Mouse (Mus musculus) adrenal gland, postnatal 10 days (tissue): Measurements from ENCODE around the gene Sphk1. TPM values are rescaled to one million over a fixed set of nuclear protein-coding genes. Genes with fewer than 3 reads are reported as not detected.

Experiments used
- DNase-seq: peaks from one replicate; pipeline ENCODE4 v3.0.0; 2021; ENCODE audit warnings: mixed read lengths
- total RNA-seq, 2 experiments: library from RNA; stranded (reverse); gene quantifications; 2 replicates each; pipeline ENCODE4 v1.2.3; 2021

The Sphk1 gene
- total RNA-seq, 2 experiments from 2014 or later, result 3.0 to 5.1 TPM

DNA sequence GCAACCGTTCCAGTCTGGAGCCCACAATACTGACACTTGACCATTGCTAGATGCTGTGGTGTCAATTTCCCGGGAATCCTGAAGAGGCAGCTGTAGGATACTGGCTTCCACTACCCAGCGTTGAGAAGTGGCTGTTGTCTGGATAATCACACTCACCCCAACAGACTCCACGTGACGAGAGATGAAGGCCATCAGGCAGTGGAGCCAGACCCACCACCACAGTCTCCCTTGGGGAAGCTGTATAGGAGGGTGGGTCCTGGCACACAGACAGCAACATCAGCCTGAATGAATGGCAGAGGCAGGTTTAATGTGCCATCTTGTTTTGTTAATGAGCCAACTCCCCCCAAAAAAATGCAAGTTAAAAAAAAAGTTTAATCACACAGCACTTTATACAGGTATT is 6.7 kb downstream of the Sphk1 start:
- DNase-seq, result no peak

DNA sequence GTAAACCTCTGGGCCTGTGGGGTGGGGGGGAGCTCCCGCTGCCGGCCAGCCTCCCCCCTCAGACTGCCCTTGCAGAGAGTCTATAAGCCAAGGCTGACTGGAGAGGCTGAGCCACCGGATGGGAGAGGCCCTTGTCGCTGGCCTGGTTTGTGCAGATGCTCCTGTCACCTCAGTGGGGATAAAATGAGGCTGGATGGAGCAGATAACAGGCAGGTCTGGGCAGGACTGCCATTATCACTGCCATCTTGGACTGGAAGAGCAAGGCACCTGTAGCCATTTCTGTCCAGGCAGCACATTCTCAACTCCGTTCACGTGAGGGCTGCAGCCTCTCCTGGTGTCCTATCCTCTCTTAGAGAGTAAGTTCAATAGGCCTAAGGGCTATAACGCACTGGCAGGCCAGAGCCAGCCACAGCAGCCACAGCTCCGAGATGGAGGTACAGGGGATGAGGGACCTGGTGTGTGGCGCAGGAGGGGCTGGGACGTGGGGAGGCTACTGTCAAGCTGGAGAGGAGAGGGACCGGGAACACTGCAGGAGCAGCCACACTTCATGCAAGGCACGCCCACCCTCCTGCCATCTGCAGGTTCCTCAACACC is 7.5 kb downstream of the Sphk1 start:
- DNase-seq, result no peak

DNA sequence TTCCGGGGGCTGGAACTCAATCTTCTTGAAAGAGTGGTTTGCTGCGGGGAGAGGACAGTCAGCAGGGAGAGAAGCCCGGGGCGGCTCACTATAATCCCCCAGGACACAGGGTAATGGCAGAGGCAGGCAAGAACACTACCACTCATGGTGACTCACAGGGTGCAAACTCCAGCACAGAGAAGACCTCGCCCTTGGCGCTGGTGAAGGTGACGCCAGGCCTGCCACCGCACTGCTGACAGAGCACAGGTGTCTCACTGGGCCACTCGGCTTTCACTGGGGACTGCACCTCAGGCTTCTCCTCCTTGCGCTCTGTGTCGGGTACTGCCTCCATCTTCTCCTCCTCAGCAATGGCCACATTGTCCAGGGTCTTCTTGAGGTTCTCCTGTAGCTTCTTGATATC is 10.5 kb downstream of the Sphk1 start:
- no peak for DNase-seq

DNA sequence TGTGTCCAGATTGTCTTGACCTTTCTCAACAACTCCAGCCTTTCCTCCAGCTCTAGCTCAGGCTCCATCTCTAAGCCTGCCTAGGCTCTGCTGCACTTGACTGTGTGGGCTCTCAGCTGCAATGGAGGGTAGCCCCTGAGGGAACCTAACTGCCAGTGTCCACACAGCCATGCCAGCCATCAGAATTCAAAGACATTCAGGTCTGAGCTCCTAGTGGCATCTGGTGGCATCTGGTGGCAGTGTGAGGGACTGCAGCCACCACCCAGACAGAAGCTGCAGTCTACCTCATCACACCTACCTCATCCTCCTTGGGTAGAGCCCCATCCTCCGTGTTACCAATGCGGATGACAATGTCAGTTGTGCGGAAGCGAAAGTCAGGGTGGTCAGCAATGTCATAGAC is 12.4 kb downstream of the Sphk1 start:
- DNase-seq, result peak; percentile 66

DNA sequence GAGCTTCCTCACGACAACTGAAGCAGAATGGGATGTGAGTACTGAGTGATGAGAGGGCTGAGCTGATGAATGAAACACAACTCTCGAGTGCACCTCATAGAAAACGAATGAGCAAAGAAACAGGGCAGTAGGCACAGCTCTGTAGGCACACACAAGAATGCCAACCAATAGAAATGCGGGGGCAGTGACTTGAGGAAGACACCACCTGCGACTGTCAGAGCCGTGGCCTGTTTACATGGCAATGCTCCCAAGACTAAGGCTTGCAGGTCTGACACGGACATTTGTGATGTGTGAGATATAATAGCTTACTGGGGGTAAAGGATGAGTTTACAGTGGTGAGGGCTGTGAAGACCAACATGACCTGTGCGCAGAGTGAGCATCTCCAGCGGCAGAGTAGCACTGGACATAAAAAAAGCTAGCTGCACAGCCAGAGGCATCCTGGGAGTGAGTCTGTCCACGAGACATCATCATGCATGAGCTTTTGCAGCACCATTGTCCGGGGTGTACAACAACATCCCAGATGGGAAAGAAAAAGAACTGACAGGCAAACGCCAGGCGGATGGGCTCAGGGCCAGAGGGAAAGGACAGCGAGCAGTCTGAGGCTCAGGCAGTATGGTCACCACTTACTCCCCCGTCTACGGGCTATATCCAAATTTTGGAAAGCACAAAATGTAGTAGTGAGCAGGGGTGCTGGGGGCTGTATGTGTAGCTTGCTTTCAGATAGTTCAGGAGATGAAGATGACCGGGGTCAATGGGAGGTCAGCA is 16.8 kb downstream of the Sphk1 start:
- DNase-seq, result no peak

DNA sequence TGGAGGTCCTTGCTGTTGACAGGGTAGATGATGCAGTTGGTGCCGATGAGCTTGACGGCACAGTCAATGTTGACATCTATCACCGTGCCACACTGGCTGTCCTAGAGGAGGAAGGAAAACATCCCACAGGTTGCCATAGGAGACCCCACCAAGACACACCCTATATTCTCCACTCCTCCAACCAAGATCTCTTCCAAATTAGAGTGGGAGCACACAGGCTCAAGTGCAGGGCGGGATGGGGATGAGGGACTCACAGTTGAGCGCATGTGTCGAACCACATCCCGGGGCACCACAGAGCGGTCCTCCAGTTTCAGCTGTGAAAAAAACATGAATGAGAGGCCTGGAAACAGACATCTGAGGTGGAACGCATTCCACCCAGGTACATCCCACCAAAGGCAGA is 18.1 kb downstream of the Sphk1 start:
- DNase-seq, result no peak

DNA sequence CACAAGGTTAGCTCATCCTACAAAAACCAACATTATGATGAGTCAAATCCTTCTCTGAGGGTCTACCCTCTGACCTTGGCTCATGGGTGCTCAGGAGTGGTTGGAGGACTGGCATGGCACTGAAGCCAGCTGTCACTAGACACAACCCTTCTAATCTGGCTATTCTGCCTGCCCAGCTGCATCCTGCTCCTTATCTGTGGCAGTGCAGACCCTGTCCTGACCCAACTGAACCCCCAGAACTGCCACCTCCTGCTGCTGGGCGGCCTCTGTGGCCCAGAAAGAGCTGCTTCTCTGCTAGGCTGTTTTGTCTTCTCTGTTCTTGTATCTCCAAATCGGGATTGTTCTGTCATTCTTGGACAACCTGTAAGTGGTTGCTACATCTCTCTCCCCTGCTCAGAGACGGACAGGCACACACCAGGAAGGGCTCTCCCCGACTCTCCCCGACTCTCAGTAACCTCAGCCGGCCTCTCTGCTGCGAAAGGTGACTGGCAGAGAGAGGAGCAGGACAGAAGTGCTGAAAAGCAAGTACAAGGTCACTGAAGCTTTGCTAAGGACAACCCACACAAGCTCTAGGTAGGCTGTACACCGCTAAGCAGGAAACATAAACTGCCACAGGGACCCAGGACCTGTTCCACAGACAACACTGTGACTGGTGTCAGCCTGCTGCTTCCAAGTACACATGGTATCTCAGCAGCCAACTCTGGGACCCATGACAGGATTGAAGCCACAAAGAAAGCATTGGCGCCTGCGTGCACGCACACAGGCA is 18.7 kb downstream of the Sphk1 start:
- no peak for DNase-seq

DNA sequence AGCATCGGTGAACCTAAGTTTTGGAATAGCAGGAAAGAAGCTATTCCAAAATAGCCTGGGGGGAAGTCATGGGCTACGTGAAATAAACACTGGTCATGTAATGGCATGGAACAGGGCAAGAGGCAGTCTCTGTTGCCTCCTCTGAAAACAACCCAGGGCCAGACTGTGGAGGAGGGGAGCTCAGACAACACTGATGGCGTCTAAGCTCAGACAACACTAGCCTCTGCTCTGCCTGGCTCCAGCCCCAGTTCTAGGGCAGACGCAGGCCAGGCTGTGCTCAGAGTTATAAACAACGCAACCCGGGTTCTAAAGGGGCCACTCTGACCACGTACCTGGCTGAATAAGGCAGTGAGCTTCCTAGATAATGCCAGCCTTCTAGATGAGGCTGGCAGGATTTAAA is 20.0 kb downstream of the Sphk1 start:
- DNase-seq, result no peak

DNA sequence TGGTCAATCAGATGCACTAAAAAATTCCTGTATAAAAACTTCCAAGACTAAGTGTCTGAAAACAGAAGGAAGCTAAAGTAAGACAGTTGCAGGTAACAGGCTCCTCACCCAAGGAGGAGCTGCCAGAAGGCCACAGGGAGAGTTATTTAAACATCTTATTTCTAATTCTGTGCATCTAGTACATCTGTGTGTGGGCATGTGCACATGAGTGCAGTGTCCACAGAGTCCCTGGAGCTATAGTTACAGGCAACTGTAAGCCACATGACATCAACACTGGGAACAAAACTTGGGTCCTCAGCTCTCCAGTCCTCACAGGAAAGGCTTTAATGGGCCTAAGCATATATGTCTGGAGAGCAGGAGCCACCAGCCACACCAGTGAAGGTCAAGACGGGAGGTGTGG is 21.5 kb downstream of the Sphk1 start:
- DNase-seq, result no peak

DNA sequence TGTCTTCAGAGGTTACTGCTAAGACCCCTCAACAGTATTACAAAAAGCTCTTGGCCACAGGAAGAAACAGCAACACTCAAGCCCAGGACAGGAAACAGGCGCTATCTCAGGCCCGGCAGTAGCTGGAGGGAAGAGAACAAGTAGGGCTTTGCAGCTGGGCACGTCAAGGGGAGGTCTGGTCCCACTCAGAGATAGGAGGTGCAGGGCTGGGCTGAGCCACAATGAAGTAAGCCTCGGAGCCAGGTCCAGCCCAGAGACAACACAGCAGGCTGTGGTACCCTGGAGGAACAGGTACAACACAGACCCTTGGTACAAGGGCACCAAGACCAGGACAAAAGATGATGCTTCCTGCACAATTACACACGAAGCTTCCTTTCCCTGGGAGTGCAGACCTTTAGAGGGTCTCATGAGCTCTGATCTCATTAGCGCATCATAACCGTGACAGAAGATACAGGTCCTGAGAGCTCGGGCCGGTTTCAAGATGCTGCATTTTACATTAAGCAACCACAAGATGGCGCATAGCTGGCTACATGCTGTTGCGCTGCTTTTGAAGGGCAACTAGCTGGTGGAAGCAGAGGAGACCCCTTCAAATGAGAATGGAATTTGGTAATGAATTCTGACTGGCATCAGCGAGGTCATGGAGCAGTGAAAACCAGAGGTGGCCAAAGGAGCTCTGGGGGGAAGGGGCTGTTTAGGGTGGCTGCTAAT is 23.6 kb downstream of the Sphk1 start:
- DNase-seq, result no peak

DNA sequence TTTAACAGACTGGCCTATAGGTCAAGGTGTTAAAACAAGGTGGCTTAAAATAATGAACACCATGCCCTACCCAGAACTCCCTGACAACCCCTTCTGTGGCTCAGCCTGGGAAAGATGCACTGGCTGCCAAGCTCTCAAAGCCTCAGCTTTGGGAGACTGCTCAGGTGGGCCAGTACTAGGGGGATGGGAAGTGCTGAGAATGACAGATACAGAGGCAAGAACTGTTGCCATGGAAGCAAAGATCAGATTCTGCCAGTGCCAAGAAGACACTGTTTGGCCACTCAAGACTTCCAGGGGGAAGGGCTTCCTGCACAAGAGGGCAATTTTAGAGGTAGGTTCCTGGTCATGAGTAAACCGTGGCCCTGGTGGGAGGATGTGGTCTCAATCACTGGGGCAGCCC is 24.8 kb downstream of the Sphk1 start:
- no peak for DNase-seq

DNA sequence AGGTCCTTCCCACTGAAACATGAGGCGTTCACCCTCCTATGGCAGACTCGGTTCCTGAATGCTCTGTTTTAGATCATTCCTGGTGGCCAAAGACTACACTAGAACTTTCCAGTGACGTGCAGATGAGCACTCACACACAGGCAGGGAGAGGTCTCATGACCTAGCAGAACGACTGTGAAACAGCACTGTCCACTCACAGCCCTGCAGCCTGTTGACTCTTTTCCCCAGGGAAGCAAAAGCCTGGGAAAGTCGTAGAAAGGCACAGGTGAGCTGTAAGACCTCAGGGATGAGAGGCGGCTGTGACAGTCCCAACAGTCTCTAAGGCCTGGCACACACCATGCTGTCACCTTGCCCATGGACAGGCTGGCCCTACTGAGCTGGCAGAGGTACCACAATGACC is 25.6 kb downstream of the Sphk1 start:
- no peak for DNase-seq

DNA sequence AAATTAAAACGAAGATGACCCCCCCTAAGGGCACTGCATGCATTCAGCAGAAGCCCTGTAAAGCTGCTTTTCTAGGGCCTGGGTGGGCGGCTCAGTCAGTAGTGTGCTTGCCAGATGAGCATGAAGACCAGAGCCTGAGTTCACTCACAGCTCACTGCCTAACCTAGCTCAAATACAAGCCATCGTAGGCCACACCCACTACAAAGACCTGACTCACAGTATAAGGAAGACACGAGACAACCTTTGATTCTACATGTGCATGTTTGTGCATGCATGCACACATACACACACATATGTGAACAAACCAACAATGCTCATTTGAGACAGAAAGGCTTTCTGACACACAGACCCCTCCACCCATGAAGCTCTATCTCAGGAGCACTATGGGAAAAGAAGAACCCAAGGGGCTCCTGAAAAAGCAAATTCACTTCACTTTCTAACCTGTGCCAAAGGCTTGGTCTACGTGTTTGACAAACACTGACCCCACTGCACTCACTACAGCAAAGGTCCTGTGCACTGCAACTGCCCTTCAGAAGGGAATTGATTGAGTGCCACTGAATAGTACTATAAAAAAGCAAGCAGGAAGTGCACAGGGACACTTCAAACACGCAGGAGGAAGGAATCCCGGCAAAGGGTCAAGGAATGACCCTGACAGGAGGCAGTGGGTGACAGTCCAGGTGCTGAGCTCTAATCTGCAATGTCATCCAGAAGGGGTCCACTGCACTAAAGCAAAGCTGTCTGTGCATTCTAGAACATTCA is 34.7 kb downstream of the Sphk1 start:
- no peak for DNase-seq

DNA sequence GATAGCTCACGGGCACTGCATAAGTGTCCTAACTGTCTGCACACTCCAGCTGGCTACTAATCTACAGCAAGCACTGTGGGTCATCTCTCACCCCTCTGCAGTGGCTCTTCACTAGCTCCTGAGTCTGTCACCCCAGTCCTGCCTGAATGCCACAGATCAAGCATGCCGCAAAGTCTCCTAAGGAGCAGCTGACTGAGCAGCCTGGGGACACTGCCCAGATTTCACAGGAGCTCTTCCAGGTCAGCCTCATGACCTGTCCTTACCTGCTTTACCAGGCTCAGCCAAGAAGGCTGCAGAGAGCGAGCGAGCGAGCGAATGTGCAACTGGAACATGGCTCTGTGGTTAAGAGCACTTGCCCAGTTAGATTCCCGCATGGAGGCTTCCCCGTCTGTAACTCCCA is 36.8 kb downstream of the Sphk1 start:
- no peak for DNase-seq

DNA sequence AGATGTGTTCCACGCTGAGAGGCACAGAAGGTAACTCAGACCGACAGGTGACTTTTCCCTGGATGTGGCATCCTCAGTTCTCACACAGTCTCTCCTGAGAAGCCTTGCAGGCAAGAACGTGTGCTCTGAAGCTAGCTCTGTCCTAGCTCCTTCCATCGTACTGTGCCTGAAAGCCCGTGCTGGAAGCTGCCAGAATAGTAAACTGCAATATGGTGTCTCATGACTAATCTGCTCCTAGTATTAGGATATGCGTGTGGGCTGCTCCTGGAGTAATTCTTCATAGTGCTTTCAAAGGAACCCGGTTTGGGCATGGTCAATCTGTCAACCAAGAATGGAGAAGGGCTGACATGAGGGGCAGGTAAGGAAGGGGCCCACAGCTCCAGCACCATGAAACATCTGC is 40.1 kb downstream of the Sphk1 start:
- DNase-seq, result no peak

DNA sequence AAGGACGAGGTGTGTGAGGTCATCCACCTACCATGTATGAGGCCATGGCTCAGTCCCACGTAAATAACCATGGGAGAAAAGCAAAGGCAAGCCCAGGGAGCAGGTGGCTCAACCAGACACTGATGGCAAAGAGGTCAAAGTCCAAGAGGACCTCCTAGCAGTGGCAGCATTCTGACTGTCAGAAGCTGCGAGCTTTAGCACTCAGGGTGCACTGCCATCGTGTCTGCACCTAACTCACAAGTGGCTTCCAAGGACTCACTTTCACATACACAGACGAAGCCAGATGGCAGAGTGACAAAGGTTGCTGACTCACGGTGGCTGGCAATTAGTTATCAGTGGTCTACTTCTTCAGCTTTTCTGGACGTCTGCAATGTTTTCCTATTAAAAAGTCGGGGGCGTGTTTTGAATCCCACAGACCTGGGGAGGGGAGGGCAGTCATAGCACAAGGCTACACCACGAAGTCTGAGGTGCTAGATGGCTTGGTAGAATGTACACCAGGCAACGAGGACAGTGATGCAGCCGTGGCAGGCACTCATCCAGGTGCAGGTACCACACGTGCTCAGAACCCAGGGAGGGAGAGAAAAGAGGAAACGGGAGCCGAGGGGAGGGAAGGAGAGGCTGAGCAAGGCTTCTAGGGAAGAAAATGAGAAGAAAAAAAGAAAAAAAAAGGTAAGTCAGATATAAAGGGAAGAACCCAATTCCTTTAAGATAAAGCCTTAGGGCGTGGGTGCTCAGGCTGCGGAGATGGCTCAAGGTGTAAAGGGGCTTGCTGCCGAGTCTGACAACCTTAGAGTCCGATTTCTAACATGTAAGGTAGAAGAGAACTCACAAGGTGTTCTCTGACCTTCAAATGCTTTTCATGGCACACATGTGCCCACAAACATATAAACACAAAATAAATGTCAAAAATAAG is 41.3 kb downstream of the Sphk1 start:
- peak; percentile 78 for DNase-seq

DNA sequence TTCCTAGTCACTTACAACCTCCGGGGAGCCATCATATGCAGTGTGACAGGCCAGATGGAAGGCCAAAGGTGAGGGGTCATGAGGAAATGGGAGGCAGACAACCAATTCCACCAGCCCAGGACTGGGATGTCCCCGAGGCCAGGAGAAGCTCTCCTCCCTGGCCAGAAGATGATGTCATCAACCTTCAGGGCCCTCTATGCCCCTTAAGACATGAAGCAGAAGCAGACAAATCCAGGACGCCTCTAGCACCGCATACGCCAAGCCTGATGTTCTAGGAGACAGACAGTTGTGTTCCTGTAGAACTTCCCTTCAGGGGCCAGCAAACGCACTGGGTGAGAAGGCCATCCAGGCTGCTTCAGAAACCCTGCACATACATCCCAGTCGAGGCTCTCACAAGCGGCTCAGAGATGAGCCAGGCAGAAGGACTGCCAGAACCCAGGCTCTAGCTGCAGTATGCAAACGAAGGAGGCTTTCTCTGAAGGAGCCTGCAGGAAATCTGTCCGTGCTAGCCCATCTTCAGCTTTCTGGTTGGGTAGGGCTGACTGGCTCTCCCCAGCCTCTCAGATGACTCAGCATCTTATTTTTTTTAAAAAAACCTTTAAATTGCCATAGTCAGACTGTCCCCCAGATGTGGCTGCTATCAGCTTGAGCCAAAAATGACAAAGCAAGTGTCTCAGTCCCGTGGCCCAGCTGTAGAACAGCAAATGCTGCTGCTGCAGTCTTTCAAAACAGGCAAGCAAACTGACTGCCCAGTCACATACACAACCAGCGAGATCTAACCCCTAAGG is 42.2 kb downstream of the Sphk1 start:
- no peak for DNase-seq

DNA sequence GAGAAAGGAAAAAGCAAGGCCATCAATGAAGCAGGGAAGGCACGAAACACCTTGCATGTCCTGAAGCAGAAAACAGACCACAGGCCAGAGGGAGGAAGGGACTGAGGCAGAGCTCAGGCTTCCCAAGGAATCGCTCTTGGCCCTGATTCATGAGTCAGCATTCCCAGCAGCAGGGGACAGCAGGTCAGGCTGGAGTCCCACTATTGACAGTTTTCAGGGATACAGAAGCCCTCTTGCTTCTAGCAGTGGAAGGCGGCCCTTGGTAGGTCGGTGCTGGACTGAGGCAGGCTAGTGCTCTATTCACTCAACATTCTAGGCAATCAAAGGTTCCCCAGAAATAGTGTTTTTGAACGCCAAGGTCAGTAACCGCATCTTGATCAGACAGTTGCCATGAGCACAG is 43.8 kb downstream of the Sphk1 start:
- no peak for DNase-seq

DNA sequence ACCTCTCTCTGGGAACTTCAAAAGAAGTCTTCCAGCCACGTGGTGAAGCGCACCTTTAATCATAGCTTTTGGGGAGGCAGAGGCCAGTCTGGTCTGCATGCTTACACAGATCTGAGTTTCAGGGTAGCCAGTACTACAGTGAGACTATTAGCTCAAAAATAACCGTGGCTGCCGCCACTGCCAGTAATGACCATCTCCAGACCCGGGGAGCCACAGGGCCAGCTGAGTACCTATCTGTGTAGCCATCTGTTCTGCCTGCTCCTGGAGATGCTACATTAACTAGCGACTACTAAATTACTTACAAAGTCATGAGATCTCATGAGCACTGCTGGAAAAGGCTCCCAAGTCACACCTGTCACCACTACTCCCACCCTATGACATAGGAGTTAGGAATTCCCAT is 44.3 kb downstream of the Sphk1 start:
- no peak for DNase-seq

DNA sequence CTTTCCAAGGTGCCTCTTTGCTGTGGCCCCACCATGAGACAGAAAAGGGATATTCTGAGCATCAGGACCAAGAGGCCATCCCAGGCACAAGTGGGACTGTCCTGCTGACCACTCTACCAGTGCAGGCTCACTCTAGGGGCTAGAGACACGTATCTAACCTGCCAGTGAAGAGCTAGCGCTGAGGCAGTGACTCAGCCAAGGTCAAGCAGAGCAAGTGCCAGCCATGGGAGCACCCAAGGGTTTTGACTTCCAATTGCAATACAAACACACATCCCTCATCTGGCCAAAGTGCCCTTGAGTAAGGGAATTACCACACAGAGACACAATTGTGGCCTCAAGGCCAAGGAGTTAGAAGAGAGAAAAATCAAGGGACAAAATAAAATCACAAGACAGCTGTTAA is 44.7 kb downstream of the Sphk1 start:
- DNase-seq, result peak; percentile 65
